Mouse (Mus musculus) cortical plate, adult 2 months (tissue): Measurements from ENCODE around the gene Man1a.

Source experiments
- CTCF ChIP-seq: fragments of 200-500 bp; IDR thresholded peaks from 2 replicates; pipeline ENCODE4 v1.5.1; 2011; ENCODE audit warnings: mild to moderate bottlenecking, control low read depth, low read length; ENCODE audit not compliant: insufficient read depth; ENCODE audit errors: extremely low read depth
- POLR2A ChIP-seq: fragments of 200-500 bp; IDR thresholded peaks from 2 replicates; pipeline ENCODE4 v1.6.1; 2011; ENCODE audit warnings: mild to moderate bottlenecking, low read length, control low read depth; ENCODE audit not compliant: insufficient read depth; ENCODE audit errors: extremely low read depth

- TF ChIP-seq POLR2A: no peak
- no peak for TF ChIP-seq CTCF
Measured at GRCm38 (mm10) chr10:54035586-54035985, 40.8 kb downstream of the Man1a start.
